Mouse (Mus musculus): ENCODE results near the gene Usp5.

DNA sequence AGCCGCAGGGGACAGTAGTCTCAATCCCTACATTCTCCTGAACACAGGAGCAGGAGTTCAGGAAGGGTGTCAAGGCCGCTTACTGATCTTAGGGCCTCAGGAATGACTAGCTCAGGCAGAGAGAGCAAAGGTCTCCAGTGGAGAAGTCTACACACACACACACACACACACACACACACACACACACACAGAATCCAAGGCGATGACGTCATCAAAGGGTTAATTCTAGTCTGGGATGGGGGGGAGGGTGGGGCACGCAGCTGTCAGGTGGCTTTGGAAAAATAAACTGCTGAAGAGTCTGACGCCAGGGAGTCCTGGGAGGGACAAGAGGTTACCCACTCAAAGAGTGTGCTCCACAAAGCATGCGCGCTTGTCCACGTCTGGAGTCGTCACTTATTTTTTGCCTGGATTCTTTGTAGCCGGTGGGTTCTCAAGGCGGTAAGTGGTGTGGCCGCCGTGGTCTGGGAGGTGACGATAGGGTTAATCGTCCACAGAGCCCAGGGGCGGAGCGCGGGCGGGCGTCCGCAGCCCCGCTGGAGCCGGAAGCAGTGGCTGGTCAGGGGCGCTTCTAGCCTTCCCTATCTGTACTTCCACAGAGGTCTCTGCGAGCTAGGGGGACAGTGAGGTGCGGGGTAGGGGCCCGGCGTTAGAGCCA is 20.8 kb downstream of the Usp5 start, which contains the start of gene Spsb2:
- TF ChIP-seq CTCF (conservative IDR thresholded peaks at IDR 0.05; ENCODE audit: insufficient read depth, insufficient read length, low read depth, low read length) (no peak), POLR2A (IDR thresholded peaks at IDR 0.05; ENCODE audit: low read depth, low read length) (no peak)

Measured in kidney, adult 2 months (tissue).